Mouse (Mus musculus) lung, adult 2 months (tissue): ENCODE data around the gene Spsb4.

Experiments
- CTCF ChIP-seq: fragments of 200-500 bp; IDR thresholded peaks from 2 replicates; pipeline ENCODE4 v1.5.1; 2011; ENCODE audit warnings: mild to moderate bottlenecking, low read length, control low read depth; ENCODE audit not compliant: insufficient read depth
- POLR2A ChIP-seq: fragments of 200-500 bp; IDR thresholded peaks from 2 replicates; pipeline ENCODE4 v1.6.1; 2011; ENCODE audit warnings: low read depth, mild to moderate bottlenecking, control low read depth, low read length, borderline replicate concordance; ENCODE audit errors: extremely low read depth

DNA sequence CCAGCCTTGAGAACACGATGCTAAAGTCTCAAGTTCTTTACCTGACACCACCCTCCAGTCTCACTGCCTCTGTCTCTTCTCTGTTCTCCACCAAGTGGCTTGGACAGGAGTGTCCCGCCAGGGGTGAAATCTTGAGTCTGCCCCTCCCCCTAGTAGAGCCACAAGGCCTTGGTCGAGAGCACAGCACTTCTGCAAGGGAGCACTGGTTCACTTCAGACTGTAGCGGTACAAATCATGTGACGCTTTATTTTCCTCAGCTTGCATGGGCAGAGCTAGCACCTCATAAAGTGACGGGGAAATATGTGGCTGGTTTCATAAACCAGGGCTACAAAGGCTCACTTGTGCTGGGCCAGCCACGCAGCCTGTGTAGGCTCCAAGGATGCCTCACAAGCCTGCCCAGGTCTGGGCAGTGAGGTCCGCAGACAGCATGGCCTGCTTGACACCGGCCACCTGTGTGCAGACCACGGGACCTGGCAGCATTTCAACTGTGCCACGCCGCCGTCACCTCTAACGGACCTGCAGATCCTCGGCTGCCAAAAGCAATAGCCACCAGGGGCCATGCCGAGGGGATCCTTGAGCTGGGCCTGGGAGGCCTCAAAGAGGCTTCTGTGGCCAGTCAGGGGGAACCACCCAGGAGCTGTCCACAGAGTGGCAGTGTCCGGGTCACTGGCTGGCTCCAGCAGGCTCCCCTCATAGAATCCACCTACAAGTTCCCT lies 56.5 kb downstream of the Spsb4 start:
- TF ChIP-seq CTCF (no peak), POLR2A (no peak)
